Mouse (Mus musculus): ENCODE measurements around the gene Fcgr1. TPM values are rescaled to one million over a fixed set of nuclear protein-coding genes. Genes with fewer than 3 reads are reported as not detected.
"Not testable (repeated sequence)": the region's sequence is repeated elsewhere in the genome, so short reads cannot be mapped to it uniquely, and the experiment has no call there.

Fcgr1 gene
- polyA plus RNA-seq, 1 experiment from 2014 or later = 1.7 TPM

DNA sequence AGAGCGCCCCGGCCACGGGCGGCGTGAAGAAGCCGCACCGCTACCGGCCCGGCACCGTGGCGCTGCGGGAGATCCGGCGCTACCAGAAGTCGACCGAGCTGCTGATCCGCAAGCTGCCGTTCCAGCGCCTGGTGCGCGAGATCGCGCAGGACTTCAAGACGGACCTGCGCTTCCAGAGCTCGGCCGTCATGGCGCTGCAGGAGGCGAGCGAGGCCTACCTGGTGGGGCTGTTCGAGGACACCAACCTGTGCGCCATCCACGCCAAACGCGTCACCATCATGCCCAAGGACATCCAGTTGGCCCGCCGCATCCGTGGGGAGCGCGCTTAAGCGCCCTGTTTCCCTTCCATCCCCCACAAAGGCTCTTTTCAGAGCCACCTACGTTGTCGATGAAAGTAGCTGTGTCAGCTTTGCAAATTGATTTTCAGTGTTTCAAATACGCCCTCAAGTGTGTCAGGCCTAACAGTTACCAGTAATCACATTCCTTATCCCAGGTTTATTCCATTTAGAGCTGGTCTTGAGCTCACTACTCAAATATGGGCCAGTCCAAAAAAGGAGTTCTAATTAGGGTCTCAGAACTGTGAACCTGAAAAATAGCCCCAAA, 24.9 kb downstream of the Fcgr1 start:
- not testable (repeated sequence) for H3K9me3 ChIP-seq (ENCODE audit: control insufficient read depth, low read length); H3K36me3 ChIP-seq (ENCODE audit: control insufficient read depth, insufficient read depth, low read length); H3K27me3 ChIP-seq (replicated peaks; ENCODE audit: control insufficient read depth, insufficient read depth, low read length)
- Histone ChIP-seq H3K4me2 (ENCODE audit: low read length) (peak overlapping the region; percentile 95), H3K27ac (ENCODE audit: low read depth, low read length) (peak overlapping the region; percentile 93), H3K4me1 (ENCODE audit: control insufficient read depth, insufficient read depth, low read depth, low read length) (peaks cover 10% of the 10 kb centered on the region), H3K9ac (ENCODE audit: low read depth, low read length) (peak overlapping the region; percentile 59), H3K4me3 (ENCODE audit: low read length) (peak overlapping the region; percentile 59)
- ATAC-seq = peak; percentile 35
- 0% methylated on average over 11 of the region's 44 CpGs for WGBS

GRCm38 (mm10) chr3:96268051-96268775, 25.6 kb downstream of the Fcgr1 start, which contains the start of gene Hist2h3b:
TSS of gene Hist2h3b (plus strand) at chr3:96268654.
- H3K9me3 ChIP-seq (ENCODE audit: control insufficient read depth, low read length) = no peaks in the 10 kb centered on the region
- H3K9ac ChIP-seq (ENCODE audit: low read depth, low read length) = peak within 1 kb of the TSS; percentile 59
- H3K36me3 ChIP-seq (ENCODE audit: control insufficient read depth, insufficient read depth, low read length) = no peaks in the 10 kb centered on the region
- peak within 1 kb of the TSS; percentile 95 for H3K4me2 ChIP-seq (ENCODE audit: low read length)
- peaks cover 12% of the 10 kb centered on the region for H3K4me1 ChIP-seq (ENCODE audit: control insufficient read depth, insufficient read depth, low read depth, low read length)
- peak within 1 kb of the TSS; percentile 59 for H3K4me3 ChIP-seq (ENCODE audit: low read length)
- H3K27ac ChIP-seq (ENCODE audit: low read depth, low read length) = peak within 1 kb of the TSS; percentile 93
- H3K27me3 ChIP-seq (replicated peaks; ENCODE audit: control insufficient read depth, insufficient read depth, low read length) = no peaks in the 10 kb centered on the region
- peak; percentile 79 for ATAC-seq
- 20% methylated on average over 28 of the region's 30 CpGs for WGBS

DNA sequence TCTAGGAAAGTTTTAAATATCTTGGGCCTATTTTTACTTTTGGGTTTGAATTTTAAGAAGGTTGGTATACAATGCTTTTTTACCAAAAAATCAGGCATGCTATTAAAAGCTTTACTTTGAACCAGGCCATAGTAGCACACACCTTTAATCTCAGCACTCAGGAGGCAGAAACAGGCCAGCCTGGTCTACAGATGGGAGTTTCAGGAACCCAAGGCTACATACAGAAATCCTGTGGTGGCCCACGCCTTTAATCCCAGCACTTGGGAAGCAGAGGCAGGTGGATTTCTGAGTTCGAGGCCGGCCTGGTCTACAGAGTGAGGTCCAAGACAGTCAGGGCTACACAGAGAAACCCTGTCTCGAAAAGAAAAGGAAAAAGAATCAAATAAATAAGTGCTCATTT, 26.2 kb downstream of the Fcgr1 start:
- ATAC-seq = no peak
- Histone ChIP-seq H3K36me3 (ENCODE audit: control insufficient read depth, insufficient read depth, low read length) (no peaks in the 10 kb centered on the region), H3K4me2 (ENCODE audit: low read length) (no peak overlapping the region; the same call in 1 of the 2 replicates), H3K9ac (ENCODE audit: low read depth, low read length) (no peak overlapping the region), H3K9me3 (ENCODE audit: control insufficient read depth, low read length) (no peaks in the 10 kb centered on the region), H3K4me1 (ENCODE audit: control insufficient read depth, insufficient read depth, low read depth, low read length) (peaks cover 12% of the 10 kb centered on the region), H3K4me3 (ENCODE audit: low read length) (no peak overlapping the region), H3K27me3 (replicated peaks; ENCODE audit: control insufficient read depth, insufficient read depth, low read length) (no peaks in the 10 kb centered on the region), H3K27ac (ENCODE audit: low read depth, low read length) (peak overlapping the region; percentile 18; the same call in 1 of the 2 replicates)
- WGBS = 83% methylated on average over 4 of the region's 4 CpGs

GRCm38 (mm10) chr3:96266132-96266710, 27.5 kb downstream of the Fcgr1 start:
- Histone ChIP-seq H3K27ac (ENCODE audit: low read depth, low read length) (no peak overlapping the region), H3K36me3 (ENCODE audit: control insufficient read depth, insufficient read depth, low read length) (no peaks in the 10 kb centered on the region), H3K9me3 (ENCODE audit: control insufficient read depth, low read length) (no peaks in the 10 kb centered on the region), H3K27me3 (replicated peaks; ENCODE audit: control insufficient read depth, insufficient read depth, low read length) (no peaks in the 10 kb centered on the region), H3K4me3 (ENCODE audit: low read length) (no peak overlapping the region), H3K4me2 (ENCODE audit: low read length) (no peak overlapping the region), H3K9ac (ENCODE audit: low read depth, low read length) (no peak overlapping the region), H3K4me1 (ENCODE audit: control insufficient read depth, insufficient read depth, low read depth, low read length) (peaks cover 21% of the 10 kb centered on the region)
- 93% methylated on average over 8 of the region's 8 CpGs for WGBS
- no peak for ATAC-seq

GRCm38 (mm10) chr3:96264404-96264949, 29.3 kb downstream of the Fcgr1 start:
- Histone ChIP-seq H3K27ac (ENCODE audit: low read depth, low read length) (peak overlapping the region; percentile 84), H3K36me3 (ENCODE audit: control insufficient read depth, insufficient read depth, low read length) (no peaks in the 10 kb centered on the region), H3K9me3 (ENCODE audit: control insufficient read depth, low read length) (no peaks in the 10 kb centered on the region), H3K4me1 (ENCODE audit: control insufficient read depth, insufficient read depth, low read depth, low read length) (peaks cover 21% of the 10 kb centered on the region), H3K4me2 (ENCODE audit: low read length) (peak overlapping the region; percentile 84), H3K27me3 (replicated peaks; ENCODE audit: control insufficient read depth, insufficient read depth, low read length) (no peaks in the 10 kb centered on the region), H3K4me3 (ENCODE audit: low read length) (no peak overlapping the region), H3K9ac (ENCODE audit: low read depth, low read length) (peak overlapping the region; percentile 66)
- WGBS = 72% methylated on average over 7 of the region's 7 CpGs
- no peak for ATAC-seq

GRCm38 (mm10) chr3:96263558-96264403, 30.0 kb downstream of the Fcgr1 start:
- no peaks in the 10 kb centered on the region for H3K36me3 ChIP-seq (ENCODE audit: control insufficient read depth, insufficient read depth, low read length)
- no peaks in the 10 kb centered on the region for H3K27me3 ChIP-seq (replicated peaks; ENCODE audit: control insufficient read depth, insufficient read depth, low read length)
- peaks cover 21% of the 10 kb centered on the region for H3K4me1 ChIP-seq (ENCODE audit: control insufficient read depth, insufficient read depth, low read depth, low read length)
- H3K9me3 ChIP-seq (ENCODE audit: control insufficient read depth, low read length) = no peaks in the 10 kb centered on the region
- peak overlapping the region; percentile 84 for H3K4me2 ChIP-seq (ENCODE audit: low read length)
- WGBS = 3% methylated on average over 27 of the region's 27 CpGs
- peak overlapping the region; percentile 66 for H3K9ac ChIP-seq (ENCODE audit: low read depth, low read length)
- H3K4me3 ChIP-seq (ENCODE audit: low read length) = peak overlapping the region; percentile 65
- peak; percentile 32; the same call in 1 of the 2 replicates for ATAC-seq
- H3K27ac ChIP-seq (ENCODE audit: low read depth, low read length) = peak overlapping the region; percentile 84

DNA sequence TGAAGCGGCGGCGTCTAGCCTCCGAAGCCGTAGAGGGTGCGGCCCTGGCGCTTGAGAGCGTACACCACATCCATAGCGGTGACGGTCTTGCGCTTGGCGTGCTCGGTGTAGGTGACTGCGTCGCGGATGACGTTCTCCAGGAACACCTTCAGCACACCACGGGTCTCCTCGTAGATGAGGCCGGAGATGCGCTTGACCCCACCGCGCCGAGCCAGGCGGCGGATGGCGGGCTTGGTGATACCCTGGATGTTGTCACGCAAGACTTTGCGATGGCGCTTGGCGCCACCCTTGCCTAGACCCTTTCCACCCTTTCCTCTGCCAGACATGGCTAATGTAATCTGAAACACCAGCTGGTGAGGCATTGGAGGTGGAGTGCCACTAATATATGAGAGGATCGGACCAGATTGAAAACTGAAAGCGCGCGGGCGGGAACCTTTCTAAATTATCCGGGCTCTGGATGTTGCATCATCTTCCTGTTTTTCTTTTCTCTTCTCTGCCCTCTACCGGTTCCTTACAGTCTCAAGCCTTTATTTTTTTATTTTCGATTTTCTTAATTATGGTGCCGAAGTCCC, 30.7 kb downstream of the Fcgr1 start, which contains the start of gene Hist2h4:
TSS of gene Hist2h4 (minus strand) at position 333 of the 572 bp plus-strand sequence.
- Histone ChIP-seq H3K27me3 (replicated peaks; ENCODE audit: control insufficient read depth, insufficient read depth, low read length) (no peaks in the 10 kb centered on the region), H3K36me3 (ENCODE audit: control insufficient read depth, insufficient read depth, low read length) (no peaks in the 10 kb centered on the region), H3K4me3 (ENCODE audit: low read length) (peak within 1 kb of the TSS; percentile 65), H3K4me2 (ENCODE audit: low read length) (peak within 1 kb of the TSS; percentile 84), H3K4me1 (ENCODE audit: control insufficient read depth, insufficient read depth, low read depth, low read length) (peaks cover 19% of the 10 kb centered on the region), H3K27ac (ENCODE audit: low read depth, low read length) (peak within 1 kb of the TSS; percentile 97), H3K9ac (ENCODE audit: low read depth, low read length) (peak within 1 kb of the TSS; percentile 83), H3K9me3 (ENCODE audit: control insufficient read depth, low read length) (no peaks in the 10 kb centered on the region)
- under 1% methylated on average over 40 of the region's 40 CpGs for WGBS
- ATAC-seq = peak; percentile 93

DNA sequence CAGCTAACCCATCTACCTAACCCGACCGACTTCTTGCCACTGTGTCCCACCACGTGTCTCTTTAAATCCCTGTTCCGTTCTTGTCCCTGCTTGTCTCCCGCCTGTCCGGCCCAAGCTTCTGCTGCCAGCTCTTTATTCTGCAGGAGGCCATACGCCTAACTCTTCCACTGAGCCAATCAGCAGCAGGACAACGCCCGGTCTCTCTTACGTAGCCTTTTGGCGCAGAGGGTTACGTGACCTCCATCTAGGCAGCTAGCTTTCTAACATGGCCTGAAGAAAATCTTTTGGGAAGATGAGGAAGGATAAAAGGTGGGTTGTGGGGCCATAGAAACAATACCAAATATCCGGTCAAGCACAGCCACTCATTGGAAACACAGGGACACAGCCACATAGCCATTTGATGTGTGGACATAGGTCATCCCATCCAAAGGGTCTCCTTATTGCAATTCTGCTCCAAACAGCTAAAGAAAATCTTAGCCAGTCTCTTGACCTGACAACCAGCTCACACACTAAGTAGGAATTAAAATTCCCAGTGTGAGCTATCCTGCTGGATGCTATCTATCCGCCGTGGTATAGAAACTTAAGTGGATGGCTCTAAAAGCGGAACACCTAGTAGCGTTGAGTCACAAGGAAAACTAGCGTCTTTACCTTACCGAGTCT, 31.4 kb downstream of the Fcgr1 start:
- Histone ChIP-seq H3K4me3 (ENCODE audit: low read length) (peak overlapping the region; percentile 65), H3K27ac (ENCODE audit: low read depth, low read length) (peak overlapping the region; percentile 97), H3K9ac (ENCODE audit: low read depth, low read length) (peak overlapping the region; percentile 83), H3K4me1 (ENCODE audit: control insufficient read depth, insufficient read depth, low read depth, low read length) (peaks cover 16% of the 10 kb centered on the region), H3K27me3 (replicated peaks; ENCODE audit: control insufficient read depth, insufficient read depth, low read length) (no peaks in the 10 kb centered on the region), H3K4me2 (ENCODE audit: low read length) (peak overlapping the region; percentile 84), H3K9me3 (ENCODE audit: control insufficient read depth, low read length) (no peaks in the 10 kb centered on the region), H3K36me3 (ENCODE audit: control insufficient read depth, insufficient read depth, low read length) (no peaks in the 10 kb centered on the region)
- WGBS = under 1% methylated on average over 19 of the region's 19 CpGs
- peak; percentile 83 for ATAC-seq

Data from hindbrain, embryonic 16.5 days (tissue).